Mouse (Mus musculus): ENCODE results near the gene Dus2.
"Not testable (repeated sequence)": the region's sequence is repeated elsewhere in the genome, so short reads cannot be mapped to it uniquely, and the experiment has no call there.

Gene Dus2

GRCm38 (mm10) chr8:105991546-105991945, 409 bp downstream of the Dus2 start:
- no peak for DNase-seq (ENCODE audit: low spot score)

- DNase-seq (ENCODE audit: low spot score): no peak
Observed at GRCm38 (mm10) chr8:105992499-105992898, 1.4 kb downstream of the Dus2 start.

GRCm38 (mm10) chr8:105993226-105993625, 2.1 kb downstream of the Dus2 start:
- DNase-seq (ENCODE audit: low spot score): no peak

GRCm38 (mm10) chr8:105996359-105996758, 5.2 kb downstream of the Dus2 start:
- no peak for DNase-seq (ENCODE audit: low spot score)

- DNase-seq (ENCODE audit: low spot score): no peak
Observed at GRCm38 (mm10) chr8:105998971-105999370, 7.8 kb downstream of the Dus2 start.

GRCm38 (mm10) chr8:106001908-106002307, 10.8 kb downstream of the Dus2 start:
- no peak for DNase-seq (ENCODE audit: low spot score)

- DNase-seq (ENCODE audit: low spot score): no peak
Observed at GRCm38 (mm10) chr8:106004538-106005207, 13.5 kb downstream of the Dus2 start.

- no peak for DNase-seq (ENCODE audit: low spot score)
Observed at GRCm38 (mm10) chr8:106005875-106006274, 14.7 kb downstream of the Dus2 start, which contains the start of gene Dpep2nb. Dpep2nb (minus strand) TSS chr8:106005975.

GRCm38 (mm10) chr8:106006413-106006812, 15.3 kb downstream of the Dus2 start:
- no peak for DNase-seq (ENCODE audit: low spot score)

- no peak for DNase-seq (ENCODE audit: low spot score)
Observed at GRCm38 (mm10) chr8:106007135-106007534, 16.0 kb downstream of the Dus2 start.

- not testable (repeated sequence) for DNase-seq (ENCODE audit: low spot score)
Observed at GRCm38 (mm10) chr8:106007891-106008290, 16.8 kb downstream of the Dus2 start.

- peak; percentile 92 for DNase-seq (ENCODE audit: low spot score)
Observed at GRCm38 (mm10) chr8:106010748-106011642, 19.9 kb downstream of the Dus2 start.

GRCm38 (mm10) chr8:106011643-106011986, 20.5 kb downstream of the Dus2 start, which contains the start of gene Ddx28:
Ddx28 (minus strand) TSS chr8:106011882.
- DNase-seq (ENCODE audit: low spot score): no peak

GRCm38 (mm10) chr8:106012203-106012602, 21.1 kb downstream of the Dus2 start:
- DNase-seq (ENCODE audit: low spot score): not testable (repeated sequence)

- DNase-seq (ENCODE audit: low spot score): no peak
Observed at GRCm38 (mm10) chr8:106016284-106016683, 25.1 kb downstream of the Dus2 start.

- no peak for DNase-seq (ENCODE audit: low spot score)
Observed at GRCm38 (mm10) chr8:106017130-106017529, 26.0 kb downstream of the Dus2 start.

- no peak for DNase-seq (ENCODE audit: low spot score)
Observed at GRCm38 (mm10) chr8:106018039-106018438, 26.9 kb downstream of the Dus2 start.

GRCm38 (mm10) chr8:106022483-106022882, 31.3 kb downstream of the Dus2 start:
- peak; percentile 74 for DNase-seq (ENCODE audit: low spot score)

- DNase-seq (ENCODE audit: low spot score): no peak
Observed at GRCm38 (mm10) chr8:106038721-106039120, 47.6 kb downstream of the Dus2 start.

GRCm38 (mm10) chr8:106039605-106040004, 48.5 kb downstream of the Dus2 start:
- DNase-seq (ENCODE audit: low spot score): no peak

GRCm38 (mm10) chr8:106040218-106040617, 49.1 kb downstream of the Dus2 start:
- DNase-seq (ENCODE audit: low spot score): no peak

- no peak for DNase-seq (ENCODE audit: low spot score)
Observed at GRCm38 (mm10) chr8:106043055-106043454, 51.9 kb downstream of the Dus2 start.

- peak; percentile 16 for DNase-seq (ENCODE audit: low spot score)
Observed at GRCm38 (mm10) chr8:106044151-106044550, 53.0 kb downstream of the Dus2 start.
